Mouse (Mus musculus): ENCODE measurements around the gene Dctd. TPM values are rescaled to one million over a fixed set of nuclear protein-coding genes. Genes with fewer than 3 reads are reported as not detected.

The Dctd gene
- total and polyA plus RNA-seq, 2 experiments from 2014 or later, result 7.6 to 11.6 TPM

GRCm38 (mm10) chr8:48188586-48188985 is 89.7 kb downstream of the Dctd start:
- ATAC-seq (ENCODE audit: insufficient read depth, low read depth) (no peak), DNase-seq (ENCODE audit: low spot score) (no peak)
- no peak for TF ChIP-seq EP300 (IDR thresholded peaks at IDR 0.05; ENCODE audit: low read depth)
- TF ChIP-seq CTCF (IDR thresholded peaks at IDR 0.05; ENCODE audit: low read depth), result no peak
- H3K9me3 ChIP-seq (replicated peaks; ENCODE audit: control insufficient read depth, low read length), result no peaks in the 10 kb centered on the region
- no peaks in the 10 kb centered on the region for H3K4me1 ChIP-seq (ENCODE audit: control insufficient read depth, insufficient read depth)
- no peaks in the 10 kb centered on the region for H3K36me3 ChIP-seq (replicated peaks; ENCODE audit: control insufficient read depth, insufficient read depth, low read length)
- WGBS, result 95% methylated on average over 12 of the region's 12 CpGs
- H3K4me3 ChIP-seq (ENCODE audit: low read depth, low read length), result no peak overlapping the region
- H3K27me3 ChIP-seq (ENCODE audit: control insufficient read depth, insufficient read depth, low read length), result no peaks in the 10 kb centered on the region
- no peak overlapping the region for H3K27ac ChIP-seq (ENCODE audit: low read depth)
- no peak overlapping the region for H3K4me2 ChIP-seq (ENCODE audit: low read depth, low read length)
- no peak overlapping the region for H3K9ac ChIP-seq (replicated peaks; ENCODE audit: low read depth, low read length)

- ATAC-seq (ENCODE audit: insufficient read depth, low read depth), result no peak
- DNase-seq (ENCODE audit: low spot score), result no peak
- Histone ChIP-seq H3K4me3 (ENCODE audit: low read depth, low read length) (no peak overlapping the region), H3K36me3 (replicated peaks; ENCODE audit: control insufficient read depth, insufficient read depth, low read length) (no peaks in the 10 kb centered on the region), H3K4me2 (ENCODE audit: low read depth, low read length) (no peak overlapping the region), H3K27ac (ENCODE audit: low read depth) (no peak overlapping the region), H3K4me1 (ENCODE audit: control insufficient read depth, insufficient read depth) (no peaks in the 10 kb centered on the region), H3K9me3 (replicated peaks; ENCODE audit: control insufficient read depth, low read length) (no peaks in the 10 kb centered on the region), H3K27me3 (ENCODE audit: control insufficient read depth, insufficient read depth, low read length) (no peaks in the 10 kb centered on the region), H3K9ac (replicated peaks; ENCODE audit: low read depth, low read length) (no peak overlapping the region)
- no peak for TF ChIP-seq CTCF (IDR thresholded peaks at IDR 0.05; ENCODE audit: low read depth)
- 92% methylated on average over 9 of the region's 9 CpGs for WGBS
Observed at GRCm38 (mm10) chr8:48195971-48196370, 97.1 kb downstream of the Dctd start.

GRCm38 (mm10) chr8:48199171-48199570 is 100.3 kb downstream of the Dctd start:
- H3K9me3 ChIP-seq (replicated peaks; ENCODE audit: control insufficient read depth, low read length), result no peaks in the 10 kb centered on the region
- H3K27me3 ChIP-seq (ENCODE audit: control insufficient read depth, insufficient read depth, low read length), result no peaks in the 10 kb centered on the region
- H3K4me2 ChIP-seq (ENCODE audit: low read depth, low read length), result no peak overlapping the region
- TF ChIP-seq CTCF (IDR thresholded peaks at IDR 0.05; ENCODE audit: low read depth) (no peak), EP300 (IDR thresholded peaks at IDR 0.05; ENCODE audit: low read depth) (no peak)
- 88% methylated on average over 9 of the region's 9 CpGs for WGBS
- H3K9ac ChIP-seq (replicated peaks; ENCODE audit: low read depth, low read length), result no peak overlapping the region
- ATAC-seq (ENCODE audit: insufficient read depth, low read depth), result no peak
- no peak for DNase-seq (ENCODE audit: low spot score)
- H3K4me3 ChIP-seq (ENCODE audit: low read depth, low read length), result no peak overlapping the region
- no peak overlapping the region for H3K27ac ChIP-seq (ENCODE audit: low read depth)
- no peaks in the 10 kb centered on the region for H3K4me1 ChIP-seq (ENCODE audit: control insufficient read depth, insufficient read depth)
- no peaks in the 10 kb centered on the region for H3K36me3 ChIP-seq (replicated peaks; ENCODE audit: control insufficient read depth, insufficient read depth, low read length)

- ATAC-seq (ENCODE audit: insufficient read depth, low read depth), result no peak
- H3K9me3 ChIP-seq (replicated peaks; ENCODE audit: control insufficient read depth, low read length), result no peaks in the 10 kb centered on the region
Observed at GRCm38 (mm10) chr8:48202632-48203031, 103.7 kb downstream of the Dctd start.

More at GRCm38 (mm10) chr8:48202632-48203031, 103.7 kb downstream of the Dctd start:
- TF ChIP-seq EP300 (IDR thresholded peaks at IDR 0.05; ENCODE audit: low read depth) (no peak), CTCF (IDR thresholded peaks at IDR 0.05; ENCODE audit: low read depth) (no peak)
- Histone ChIP-seq H3K27ac (ENCODE audit: low read depth) (no peak overlapping the region), H3K9ac (replicated peaks; ENCODE audit: low read depth, low read length) (no peak overlapping the region), H3K36me3 (replicated peaks; ENCODE audit: control insufficient read depth, insufficient read depth, low read length) (no peaks in the 10 kb centered on the region), H3K27me3 (ENCODE audit: control insufficient read depth, insufficient read depth, low read length) (no peaks in the 10 kb centered on the region), H3K4me2 (ENCODE audit: low read depth, low read length) (no peak overlapping the region), H3K4me1 (ENCODE audit: control insufficient read depth, insufficient read depth) (no peaks in the 10 kb centered on the region), H3K4me3 (ENCODE audit: low read depth, low read length) (no peak overlapping the region)
- 58% methylated on average over 3 of the region's 3 CpGs for WGBS
- DNase-seq (ENCODE audit: low spot score), result no peak

Other genes starting within 250 kb of the Dctd start
- 18.5 and 21.1 TPM in 2 replicates for gene Wwc2, start 108.2 kb upstream of the Dctd start, total RNA-seq (2014; rRNA removed; ENCODE audit: low replicate concordance)
- gene Wwc2, start 108.2 kb upstream of the Dctd start, polyA plus RNA-seq (2015; fragmentation: Nextera tagmentation; extraction: Ambion mirVana), result 8.0 and 8.2 TPM in 2 replicates

Measured in heart, postnatal 0 days (tissue).